Mouse (Mus musculus) NIH3T3 (cell line): ENCODE measurements at regions not wholly inside any gene's neighbourhood (a gene's known extent, or its start where the extent isn't known, plus 50 kb on each side); places are given as distances from the start of the nearest gene placed in this dataset.

Experiments
- DNase-seq: peaks from one replicate; pipeline ENCODE4 v3.0.0-alpha.2; 2012; ENCODE audit warnings: low read depth

GRCm38 (mm10) chr3:49282679-49283078, 474.4 kb downstream of the Pcdh18 start:
- no peak for DNase-seq

DNA sequence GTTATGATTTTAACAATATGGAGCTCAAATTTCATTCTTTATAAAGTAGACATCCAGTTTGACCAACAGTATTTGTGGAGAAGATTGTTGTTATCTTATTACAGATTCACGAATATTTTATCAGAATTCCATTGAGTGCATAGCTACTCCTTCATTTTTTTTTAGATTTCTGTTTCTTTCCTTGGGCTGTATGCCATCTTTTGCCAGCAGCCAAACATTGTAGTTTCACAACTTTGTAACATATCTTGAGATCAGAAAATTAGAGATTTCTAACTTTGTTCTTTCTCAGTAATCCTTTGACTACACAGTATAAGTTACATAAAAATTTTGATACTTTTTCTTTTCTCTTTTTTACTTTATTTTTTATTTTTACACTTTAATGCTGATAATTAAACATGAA, 478.8 kb downstream of the Pcdh18 start:
- peak; percentile 55 for DNase-seq

GRCm38 (mm10) chr3:49274286-49274923, 482.7 kb downstream of the Pcdh18 start:
- DNase-seq = no peak

- DNase-seq = peak; percentile 63
Observed at GRCm38 (mm10) chr3:49266048-49266447, 491.1 kb downstream of the Pcdh18 start.
